Mouse (Mus musculus) ES-E14 (cell line): ENCODE results near the gene Tiam1. TPM values are rescaled to one million over a fixed set of nuclear protein-coding genes. Genes with fewer than 3 reads are reported as not detected.

Experiments used
- DNase-seq: peaks from one replicate; pipeline ENCODE4 v3.0.0-alpha.2; 2013; ENCODE audit warnings: low read depth, low spot score
- H3K27ac ChIP-seq: 2 replicates; pipeline ENCODE4 v1.5.1; 2012; ENCODE audit warnings: low read depth, mild to moderate bottlenecking, low read length, moderate library complexity, mixed read lengths; ENCODE audit not compliant: poor library complexity, insufficient read depth, severe bottlenecking
- H3K36me3 ChIP-seq: 2 replicates; pipeline ENCODE4 v1.6.1; 2012; ENCODE audit warnings: mild to moderate bottlenecking, low read length, moderate library complexity, mixed read lengths; ENCODE audit not compliant: control insufficient read depth, poor library complexity, insufficient read depth, severe bottlenecking
- H3K4me1 ChIP-seq, 2 experiments: fragments of 150-350 bp in 1 of 2; sonication (generic) in 1 of 2; 2 replicates each; pipeline ENCODE4 v1.6.1; 2012; ENCODE audit warnings: low read length in 2 of 2, mild to moderate bottlenecking in 1 of 2, mixed read lengths in 1 of 2; ENCODE audit not compliant: control insufficient read depth in 2 of 2, insufficient read depth in 2 of 2, poor library complexity in 1 of 2
- H3K4me3 ChIP-seq, 2 experiments: fragments of 150-350 bp in 1 of 2; sonication (generic) in 1 of 2; 2 replicates each; pipeline ENCODE4 v1.5.1; 2012; ENCODE audit warnings: low read length in 2 of 2, low read depth in 1 of 2, mild to moderate bottlenecking in 1 of 2, mixed read lengths in 1 of 2; ENCODE audit not compliant: insufficient read depth in 1 of 2, poor library complexity in 1 of 2, severe bottlenecking in 1 of 2
- H3K9ac ChIP-seq: 2 replicates; pipeline ENCODE4 v1.6.1; 2012; ENCODE audit warnings: low read depth, mild to moderate bottlenecking, low read length, mixed read lengths; ENCODE audit not compliant: poor library complexity, insufficient read depth, severe bottlenecking
- H3K9me3 ChIP-seq: fragments of 150-350 bp; sonication (generic); 2 replicates; pipeline ENCODE4 v1.6.1; 2012; ENCODE audit warnings: low read depth, mild to moderate bottlenecking, low read length; ENCODE audit not compliant: control insufficient read depth, insufficient read depth
- CHD2 ChIP-seq: IDR thresholded peaks from 2 replicates; pipeline ENCODE4 v1.6.1; 2014; ENCODE audit warnings: mild to moderate bottlenecking, low read depth, low read length, inconsistent platforms
- HCFC1 ChIP-seq: IDR thresholded peaks from 2 replicates; pipeline ENCODE4 v1.6.1; 2012; ENCODE audit warnings: low read length, inconsistent platforms, borderline replicate concordance; ENCODE audit not compliant: insufficient read depth
- MAFK ChIP-seq: IDR thresholded peaks from 2 replicates; pipeline ENCODE4 v1.6.1; 2014; ENCODE audit warnings: mild to moderate bottlenecking, low read depth, low read length, inconsistent platforms; ENCODE audit not compliant: insufficient read depth
- ZC3H11A ChIP-seq: IDR thresholded peaks from 2 replicates; pipeline ENCODE4 v1.6.1; 2012; ENCODE audit warnings: low read depth, mild to moderate bottlenecking, inconsistent platforms, low read length, borderline replicate concordance
- ZNF384 ChIP-seq: IDR thresholded peaks from 2 replicates; pipeline ENCODE4 v1.6.1; 2012; ENCODE audit warnings: low read depth, low read length, inconsistent platforms
- in situ Hi-C, 2 experiments: fragments of 600-800 bp; cut with MboI; formaldehyde crosslinking; loops; one replicate each; pipeline ENCODE4 v1.15.1; 2025; ENCODE audit warnings: low sequenced_read_pairs in 2 of 2, inconsistent platforms in 1 of 2; ENCODE audit not compliant: unreplicated experiment in 2 of 2
- total RNA-seq: library from RNA; depleted of rRNA; stranded (reverse); fragments of 300-350 nt; gene quantifications from 2 replicates; pipeline ENCODE4 v1.2.3, GENCODE M21; 2012; rRNA removed

Tiam1 gene
- total RNA-seq, result 15.7 and 22.9 TPM in 2 replicates

DNA sequence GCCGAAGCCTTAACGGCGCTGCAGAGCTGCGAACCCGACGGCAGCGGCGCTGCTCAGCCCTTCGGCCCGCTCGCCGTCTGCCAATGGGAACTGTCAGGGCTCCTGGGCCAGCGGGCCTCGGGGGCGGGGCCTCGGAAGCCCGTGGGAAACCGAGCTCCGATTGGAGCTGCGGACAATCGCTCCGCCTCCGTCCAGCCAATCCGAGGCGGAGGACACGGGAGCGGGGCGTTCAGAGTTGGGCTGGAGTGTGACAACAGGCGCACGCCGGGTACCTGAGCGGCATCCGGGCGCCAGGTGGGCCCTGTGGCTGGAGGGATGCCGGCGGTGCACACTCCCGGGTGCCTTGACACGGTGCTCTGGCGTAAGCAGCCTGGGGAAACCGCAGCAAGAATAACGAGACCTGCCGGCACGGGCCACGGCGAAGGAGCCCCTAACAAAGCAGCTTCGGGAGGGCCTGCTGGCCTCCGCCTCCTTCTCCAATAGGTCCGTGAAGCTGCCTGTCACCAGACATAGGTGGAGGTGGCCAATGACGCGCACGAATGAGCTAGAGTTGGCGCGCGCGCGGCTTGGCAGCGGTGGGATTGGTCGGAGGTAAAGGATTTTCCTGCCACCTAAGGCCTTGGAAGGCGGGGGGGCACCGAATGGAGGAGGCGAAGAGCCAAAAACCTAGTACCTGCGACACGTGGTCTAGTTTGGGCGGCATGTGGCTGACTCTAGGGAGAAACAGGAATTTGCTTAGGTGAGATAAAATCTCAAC, at the start of gene Tiam1:
Gene Tiam1 (minus strand): TSS at position 10 of the 757 bp plus-strand sequence.
- in situ Hi-C loops, result no loop called here
- DNase-seq, result peak; percentile 98
- H3K36me3 ChIP-seq, result no peaks in the 10 kb centered on the region
- H3K4me3 ChIP-seq, result peak within 1 kb of the TSS; percentile 84 to 98
- H3K4me1 ChIP-seq, result peaks cover 8 to 17% of the 10 kb centered on the region in 2 experiments; a peak in 3 of 4 replicates
- no peaks in the 10 kb centered on the region for H3K9me3 ChIP-seq
- H3K27ac ChIP-seq, result peak within 1 kb of the TSS; percentile 77
- TF ChIP-seq ZC3H11A, result no peak
- TF ChIP-seq CHD2, result peak; percentile 70
- TF ChIP-seq MAFK, result no peak
- no peak for TF ChIP-seq ZNF384
- peak within 1 kb of the TSS; percentile 92 for H3K9ac ChIP-seq

DNA sequence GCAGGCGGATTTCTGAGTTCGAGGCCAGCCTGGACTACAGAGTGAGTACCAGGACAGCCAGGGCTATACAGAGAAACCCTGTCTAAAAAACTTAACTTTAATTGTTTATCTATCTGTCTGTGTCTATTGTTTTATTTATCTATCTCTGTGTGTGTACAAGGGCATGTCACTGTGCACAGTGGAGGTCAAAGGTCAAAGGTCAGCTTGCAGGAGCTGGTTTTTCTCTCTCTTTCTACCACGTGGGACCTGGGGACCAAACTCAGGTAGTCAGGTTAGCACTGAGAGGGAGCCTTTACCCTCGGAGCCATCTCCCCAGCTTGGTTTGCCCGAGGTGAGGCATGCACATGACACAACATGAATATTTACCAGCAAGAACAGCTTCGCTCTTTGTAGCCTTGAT, 47.7 kb upstream of the Tiam1 start:
- TF ChIP-seq ZC3H11A (no peak), CHD2 (no peak), MAFK (no peak)
- no peaks in the 10 kb centered on the region; a peak in 2 of 4 replicates for H3K4me1 ChIP-seq
- no peak for DNase-seq
- H3K9ac ChIP-seq, result no peak overlapping the region
- no peak overlapping the region for H3K4me3 ChIP-seq
- H3K36me3 ChIP-seq, result no peaks in the 10 kb centered on the region
- in situ Hi-C loops, result no loop called here
- no peak overlapping the region for H3K27ac ChIP-seq
- no peaks in the 10 kb centered on the region for H3K9me3 ChIP-seq

DNA sequence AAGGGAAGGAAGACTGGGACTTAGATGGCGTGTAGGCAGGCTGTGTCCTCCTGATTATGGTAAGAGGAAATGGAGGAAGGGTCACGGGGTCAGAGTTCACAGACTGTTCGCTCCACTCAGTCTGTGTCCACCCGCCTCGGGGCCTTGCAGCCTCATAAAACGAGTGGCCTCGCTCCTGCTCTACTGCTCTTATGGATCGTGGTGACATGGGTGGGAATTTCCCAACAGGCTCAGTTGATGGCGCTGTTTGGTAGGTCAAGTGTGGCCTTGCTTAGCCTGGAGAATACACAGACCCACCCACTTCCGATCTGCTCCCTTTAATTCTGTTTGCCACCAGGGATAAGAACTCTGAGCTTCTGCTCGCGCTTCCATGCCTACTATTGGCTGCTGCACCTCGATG, 43.9 kb upstream of the Tiam1 start:
- H3K27ac ChIP-seq, result no peak overlapping the region; the same call in 1 of the 2 replicates
- H3K4me3 ChIP-seq, result no peak overlapping the region
- H3K9me3 ChIP-seq, result no peaks in the 10 kb centered on the region
- in situ Hi-C loops, result loop anchor here in 1 of 2 experiments (10.0 kb wide), 2 partner anchors 343 to 413 kb away; no protein-coding TSS in a partner anchor
- H3K36me3 ChIP-seq, result no peaks in the 10 kb centered on the region
- no peak for TF ChIP-seq ZNF384
- no peak for TF ChIP-seq ZC3H11A
- no peak for TF ChIP-seq HCFC1
- no peak for TF ChIP-seq MAFK
- TF ChIP-seq CHD2, result no peak
- DNase-seq, result no peak
- H3K9ac ChIP-seq, result no peak overlapping the region
- peaks cover 3 to 8% of the 10 kb centered on the region in 2 experiments; a peak in 3 of 4 replicates for H3K4me1 ChIP-seq

DNA sequence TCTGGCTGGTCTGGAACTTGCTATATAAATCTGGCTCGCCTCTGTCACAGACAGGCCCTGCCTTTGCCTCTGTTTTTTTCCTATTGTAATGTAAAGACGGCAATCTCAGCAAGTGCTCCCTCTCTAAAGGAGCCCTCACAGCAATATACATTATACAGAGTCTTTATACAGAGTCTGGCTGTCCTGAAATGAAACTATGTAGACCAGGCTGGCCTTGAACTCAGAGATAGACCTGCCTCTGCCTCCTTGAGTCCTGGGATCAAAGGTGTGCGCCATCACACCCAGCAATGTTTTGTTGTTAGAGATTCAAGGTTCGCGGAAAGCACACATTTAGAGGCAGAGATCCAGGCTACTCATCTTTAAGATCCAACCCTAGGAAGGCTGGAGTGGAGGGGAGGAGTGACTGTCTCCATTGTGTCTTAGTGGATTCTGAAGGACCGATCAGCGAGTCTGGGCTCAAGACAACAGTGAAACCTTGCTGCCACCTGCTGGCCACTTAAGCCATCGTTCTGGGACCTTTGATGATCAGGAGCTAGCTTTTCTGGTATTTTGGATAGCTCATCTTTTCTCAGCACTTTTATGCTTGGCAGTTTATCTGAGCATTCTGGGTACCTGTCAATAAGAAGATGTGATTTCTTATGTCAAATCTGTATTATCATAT, 42.5 kb upstream of the Tiam1 start:
- Histone ChIP-seq H3K4me3 (no peak overlapping the region), H3K9me3 (no peaks in the 10 kb centered on the region), H3K4me1 (peaks cover 3 to 8% of the 10 kb centered on the region in 2 experiments; a peak in 3 of 4 replicates), H3K9ac (no peak overlapping the region), H3K27ac (no peak overlapping the region), H3K36me3 (no peaks in the 10 kb centered on the region)
- in situ Hi-C loops, result loop anchor here in 1 of 2 experiments (10.0 kb wide), 2 partner anchors 341 to 411 kb away; no protein-coding TSS in a partner anchor
- no peak for TF ChIP-seq MAFK
- peak; percentile 81 for TF ChIP-seq ZC3H11A
- peak; percentile 83 for DNase-seq
